Comparison of ENCODE assay signal across 18 mouse cellular contexts in genomic region chr1:159900639-159901038, GRCm38 (mm10).
DNase-seq lines count a peak whose midpoint lies in the region; ATAC-seq lines count a peak whose summit lies in the region.
"Had no signal": no experiment of that assay in that cellular context is flagged by ENCODE, and none has a peak within 500 bp of the region (broad histone marks: within the 10 kb centered on the region; RNA-seq: fewer than 3 reads in every experiment).

No protein-coding gene starts in this region.

- H3K4me2 ChIP-seq in hindbrain, embryonic 13.5 days = no peak overlapping the region
- no peak overlapping the region for H3K4me2 ChIP-seq in hindbrain, embryonic 16.5 days (ENCODE audit: low read length)
- H3K4me2 ChIP-seq in neural tube, embryonic 13.5 days = no peak overlapping the region
- H3K4me2 ChIP-seq in midbrain, embryonic 15.5 days = no peak overlapping the region
- H3K4me2 ChIP-seq: embryonic facial prominence, embryonic 12.5 days; heart, embryonic 12.5 days; hindbrain, embryonic 15.5 days had no signal

- peak overlapping the region; percentile 55; the same call in 1 of the 2 replicates for H3K27ac ChIP-seq in hindbrain, embryonic 13.5 days
- H3K27ac ChIP-seq in hindbrain, embryonic 16.5 days (ENCODE audit: low read depth, low read length) = no peak overlapping the region
- H3K27ac ChIP-seq in neural tube, embryonic 13.5 days (replicated peaks) = peak overlapping the region; percentile 70; the same call in 1 of the 2 replicates
- 0 out of 2 replicates have a peak overlapping the region, but pooled peaks have one; percentile 20 for H3K27ac ChIP-seq in midbrain, embryonic 15.5 days
- H3K27ac ChIP-seq: embryonic facial prominence, embryonic 12.5 days; heart, adult 2 months; hindbrain, embryonic 15.5 days had no signal

- H3K4me3 ChIP-seq in hindbrain, embryonic 13.5 days = no peak overlapping the region
- H3K4me3 ChIP-seq in hindbrain, embryonic 16.5 days (ENCODE audit: low read length) = no peak overlapping the region
- H3K4me3 ChIP-seq in neural tube, embryonic 13.5 days = no peak overlapping the region
- no peak overlapping the region for H3K4me3 ChIP-seq in midbrain, embryonic 15.5 days
- H3K4me3 ChIP-seq: embryonic facial prominence, embryonic 12.5 days; heart, adult 2 months; heart, embryonic 12.5 days; hindbrain, embryonic 15.5 days had no signal

- no peaks in the 10 kb centered on the region for H3K9me3 ChIP-seq in hindbrain, embryonic 13.5 days
- H3K9me3 ChIP-seq in hindbrain, embryonic 16.5 days (ENCODE audit: control insufficient read depth, low read length) = no peaks in the 10 kb centered on the region
- no peaks in the 10 kb centered on the region for H3K9me3 ChIP-seq in neural tube, embryonic 13.5 days
- H3K9me3 ChIP-seq in midbrain, embryonic 15.5 days = no peaks in the 10 kb centered on the region
- H3K9me3 ChIP-seq: embryonic facial prominence, embryonic 12.5 days; heart, embryonic 12.5 days; hindbrain, embryonic 15.5 days had no signal

- H3K36me3 ChIP-seq in hindbrain, embryonic 13.5 days = no peaks in the 10 kb centered on the region
- no peaks in the 10 kb centered on the region for H3K36me3 ChIP-seq in hindbrain, embryonic 16.5 days (ENCODE audit: control insufficient read depth, insufficient read depth, low read length)
- H3K36me3 ChIP-seq in neural tube, embryonic 13.5 days = no peaks in the 10 kb centered on the region
- no peaks in the 10 kb centered on the region for H3K36me3 ChIP-seq in midbrain, embryonic 15.5 days (replicated peaks)
- H3K36me3 ChIP-seq: embryonic facial prominence, embryonic 12.5 days; heart, embryonic 12.5 days; hindbrain, embryonic 15.5 days had no signal

- H3K4me1 ChIP-seq in hindbrain, embryonic 13.5 days (replicated peaks) = peaks cover 17% of the 10 kb centered on the region
- no peaks in the 10 kb centered on the region for H3K4me1 ChIP-seq in hindbrain, embryonic 16.5 days (ENCODE audit: control insufficient read depth, insufficient read depth, low read depth, low read length)
- peaks cover 17% of the 10 kb centered on the region for H3K4me1 ChIP-seq in neural tube, embryonic 13.5 days (replicated peaks)
- peaks cover 10% of the 10 kb centered on the region; the same call in 1 of the 2 replicates for H3K4me1 ChIP-seq in midbrain, embryonic 15.5 days
- H3K4me1 ChIP-seq: embryonic facial prominence, embryonic 12.5 days; heart, embryonic 12.5 days had no signal

- WGBS in hindbrain, embryonic 13.5 days = 40% methylated on average over 3 of the region's 3 CpGs
- WGBS in hindbrain, embryonic 16.5 days = 48% methylated on average over 3 of the region's 3 CpGs
- WGBS in neural tube, embryonic 13.5 days = 43% methylated on average over 3 of the region's 3 CpGs
- WGBS in midbrain, embryonic 15.5 days = 50% methylated on average over 3 of the region's 3 CpGs

- DNase-seq in neural tube, embryonic 10.5 days (ENCODE audit: extremely low spot score, low spot score) = no peak
- no peak for DNase-seq in heart, adult 9 months (ENCODE audit: low spot score in 2 of 2)
- no peak for DNase-seq in kidney, adult 11 months
- DNase-seq: adrenal gland, adult 2 months; adrenal gland, postnatal 25 days; cerebellum, adult 2 months; cerebellum, postnatal 14 days; embryo, embryonic 11 days; forebrain, postnatal 0 days; gastrocnemius, postnatal 14 days; heart, adult 2 months had no signal

- 0 out of 2 replicates have a peak, but pooled peaks cover 3% of the 10 kb centered on the region for H3K27me3 ChIP-seq in hindbrain, embryonic 13.5 days
- no peaks in the 10 kb centered on the region for H3K27me3 ChIP-seq in hindbrain, embryonic 16.5 days (replicated peaks; ENCODE audit: control insufficient read depth, insufficient read depth, low read length)
- no peaks in the 10 kb centered on the region for H3K27me3 ChIP-seq in neural tube, embryonic 13.5 days
- no peaks in the 10 kb centered on the region for H3K27me3 ChIP-seq in midbrain, embryonic 15.5 days (replicated peaks)
- H3K27me3 ChIP-seq: embryonic facial prominence, embryonic 12.5 days; heart, embryonic 12.5 days had no signal

- H3K9ac ChIP-seq in hindbrain, embryonic 13.5 days = no peak overlapping the region
- H3K9ac ChIP-seq in hindbrain, embryonic 16.5 days (ENCODE audit: low read depth, low read length) = no peak overlapping the region
- H3K9ac ChIP-seq in neural tube, embryonic 13.5 days = no peak overlapping the region
- H3K9ac ChIP-seq in midbrain, embryonic 15.5 days = no peak overlapping the region
- H3K9ac ChIP-seq: embryonic facial prominence, embryonic 12.5 days; forebrain, postnatal 0 days; heart, embryonic 12.5 days; hindbrain, embryonic 15.5 days had no signal

- 0 out of 2 replicates have a peak, but pooled peaks have one; percentile 46 for ATAC-seq in hindbrain, embryonic 13.5 days (ENCODE audit: low FRiP score)
- no peak for ATAC-seq in hindbrain, embryonic 16.5 days
- peak; percentile 51; the same call in 1 of the 2 replicates for ATAC-seq in neural tube, embryonic 13.5 days (ENCODE audit: low read depth)
- 0 out of 2 replicates have a peak, but pooled peaks have one; percentile 52 for ATAC-seq in midbrain, embryonic 15.5 days (replicated peaks)
